In the genomic region with DNA sequence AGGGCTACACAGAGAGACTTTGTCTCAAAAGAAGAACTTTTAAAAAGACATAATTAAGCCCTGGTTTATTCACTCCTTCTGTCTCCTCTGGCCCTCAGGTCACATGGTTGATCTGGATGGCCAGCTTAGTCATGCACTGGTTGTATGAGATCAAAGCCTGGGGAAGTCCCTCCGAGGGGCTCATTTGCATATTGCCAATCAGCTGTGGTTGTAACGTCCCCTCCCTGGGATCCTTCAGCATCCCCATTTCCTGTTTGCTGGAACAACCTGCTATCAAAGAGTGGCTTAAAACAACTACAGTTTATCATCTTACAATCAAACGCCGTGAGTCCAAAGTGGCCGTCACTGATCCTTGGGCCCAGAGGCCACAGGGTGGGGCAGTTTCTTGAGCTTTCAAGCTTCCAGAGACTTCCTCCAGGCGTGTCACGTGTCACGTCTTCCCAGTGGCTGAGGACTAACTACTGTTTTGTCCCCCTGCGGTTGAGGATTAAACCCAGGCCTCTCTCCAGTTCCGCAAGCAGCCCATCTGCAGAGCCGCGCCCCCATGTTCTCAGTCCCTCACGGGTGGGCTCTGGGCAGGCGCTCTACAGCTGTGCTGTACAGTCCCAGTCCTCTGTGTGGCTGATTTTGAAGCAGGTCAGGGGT, we compare ENCODE assay signal across 9 mouse cellular contexts. TPM values are rescaled to one million over a fixed set of nuclear protein-coding genes. Genes with fewer than 3 reads are reported as not detected.
DNase-seq lines count a peak whose midpoint lies in the region; ATAC-seq and TF ChIP-seq lines count a peak whose summit lies in the region.
"Had no signal": no experiment of that assay in that cellular context is flagged by ENCODE, and none has a peak within 500 bp of the region (broad histone marks: within the 10 kb centered on the region; RNA-seq: fewer than 3 reads in every experiment).

No protein-coding gene starts in this region.

- H3K9me3 ChIP-seq in ES-E14 (ENCODE audit: control insufficient read depth, insufficient read depth, low read depth, low read length), result no peaks in the 10 kb centered on the region
- H3K9me3 ChIP-seq in intestine, embryonic 16.5 days (ENCODE audit: control insufficient read depth, low read length), result no peaks in the 10 kb centered on the region
- H3K9me3 ChIP-seq: heart, embryonic 13.5 days had no signal

- intact Hi-C loops in left cerebral cortex, adult 2 months (cut with DNase I), result no loop called here

- 38% methylated on average over 14 of the region's 14 CpGs for WGBS in intestine, embryonic 16.5 days

- no peak for TF ChIP-seq CTCF in left cerebral cortex, adult 2 months (IDR thresholded peaks at IDR 0.05)

- H3K4me2 ChIP-seq in intestine, embryonic 16.5 days (ENCODE audit: low read depth, low read length), result no peak overlapping the region
- H3K4me2 ChIP-seq: heart, embryonic 13.5 days had no signal

- no peak overlapping the region for H3K27ac ChIP-seq in ES-E14 (ENCODE audit: insufficient read depth, low read depth, low read length, poor library complexity, severe bottlenecking)
- H3K27ac ChIP-seq in intestine, embryonic 16.5 days (ENCODE audit: low read length), result peak overlapping the region; percentile 74
- H3K27ac ChIP-seq in left cerebral cortex, adult 2 months, result no peak overlapping the region
- H3K27ac ChIP-seq: heart, embryonic 13.5 days had no signal

- no peak overlapping the region for H3K4me3 ChIP-seq in ES-E14 (ENCODE audit: insufficient read depth in 1 of 2, low read depth in 1 of 2, low read length in 2 of 2, poor library complexity in 1 of 2, severe bottlenecking in 1 of 2)
- no peak overlapping the region for H3K4me3 ChIP-seq in intestine, embryonic 16.5 days (ENCODE audit: low read length)
- H3K4me3 ChIP-seq in left cerebral cortex, adult 2 months, result no peak overlapping the region
- H3K4me3 ChIP-seq: heart, embryonic 13.5 days had no signal

- in situ Hi-C loops in ES-E14 (cut with MboI; ENCODE audit: low sequenced_read_pairs in 2 of 2, unreplicated experiment in 2 of 2), result loop anchor here in 1 of 2 experiments (10.0 kb wide), 2 partner anchors 72 to 88 kb away; a partner anchor contains a TSS

- H3K27me3 ChIP-seq in intestine, embryonic 16.5 days (replicated peaks; ENCODE audit: control insufficient read depth, insufficient read depth, low read length), result no peaks in the 10 kb centered on the region
- H3K27me3 ChIP-seq: heart, embryonic 13.5 days had no signal

- H3K9ac ChIP-seq in ES-E14 (ENCODE audit: insufficient read depth, low read depth, low read length, poor library complexity, severe bottlenecking), result no peak overlapping the region
- H3K9ac ChIP-seq in intestine, embryonic 16.5 days (ENCODE audit: low read depth, low read length), result no peak overlapping the region; the same call in 1 of the 2 replicates
- H3K9ac ChIP-seq: heart, embryonic 13.5 days had no signal

- no peaks in the 10 kb centered on the region for H3K36me3 ChIP-seq in ES-E14 (ENCODE audit: control insufficient read depth, insufficient read depth, low read length, poor library complexity, severe bottlenecking)
- no peaks in the 10 kb centered on the region for H3K36me3 ChIP-seq in intestine, embryonic 16.5 days (ENCODE audit: control insufficient read depth, insufficient read depth, low read length)
- H3K36me3 ChIP-seq: heart, embryonic 13.5 days had no signal

- ATAC-seq in intestine, embryonic 16.5 days, result peak; percentile 88
- peak; percentile 80 for ATAC-seq in monocyte, adult 5-6 weeks (replicated peaks; ENCODE audit: insufficient number of reproducible peaks, low FRiP score, low TSS enrichment, poor library complexity, severe bottlenecking)
- ATAC-seq in erythroblast, adult 5-6 weeks (replicated peaks; ENCODE audit: low FRiP score, poor library complexity, severe bottlenecking), result no peak

- peak; percentile 1 for DNase-seq in embryo, embryonic 10.5 days (ENCODE audit: low spot score)
- no peak for DNase-seq in embryo, embryonic 11 days
- DNase-seq in ES-E14 (ENCODE audit: low read depth, low spot score), result peak; percentile 46
- no peak for DNase-seq in right cerebral cortex, postnatal 4 days
- DNase-seq in left cerebral cortex, adult 2 months (ENCODE audit: extremely low spot score in 1 of 2, low spot score in 2 of 2), result no peak

- peaks cover 0 to 9% of the 10 kb centered on the region in 2 experiments; a peak in 1 of 4 replicates for H3K4me1 ChIP-seq in ES-E14 (ENCODE audit: control insufficient read depth in 2 of 2, insufficient read depth in 2 of 2, low read length in 2 of 2, poor library complexity in 1 of 2)
- H3K4me1 ChIP-seq in intestine, embryonic 16.5 days (ENCODE audit: control insufficient read depth, insufficient read depth, low read length), result peaks cover 3% of the 10 kb centered on the region

TF ChIP-seq in ES-E14, 5 proteins besides CTCF, POLR2A, EP300 and RAD21:
- TF ChIP-seq HCFC1 (IDR thresholded peaks at IDR 0.05; ENCODE audit: borderline replicate concordance, insufficient read depth, low read length) (no peak), CHD2 (IDR thresholded peaks at IDR 0.05; ENCODE audit: low read depth, low read length) (no peak), MAFK (IDR thresholded peaks at IDR 0.05; ENCODE audit: insufficient read depth, low read depth, low read length) (no peak), ZNF384 (IDR thresholded peaks at IDR 0.05; ENCODE audit: low read depth, low read length) (no peak), ZC3H11A (IDR thresholded peaks at IDR 0.05; ENCODE audit: borderline replicate concordance, low read depth, low read length) (no peak)

RNA-seq across cellular contexts. Expression of a gene that starts 10.9 kb away (rescaled TPM):
- 0.85 and 0.94 TPM in 2 replicates for total RNA-seq in ES-E14 (2012; rRNA removed)
- not detected in 2 replicates for polyA plus RNA-seq in intestine, embryonic 16.5 days (2015; fragmentation: Nextera tagmentation; extraction: Ambion mirVana)
- 0.38 to 1.2 TPM (median 0.75 TPM) in 3 replicates for total RNA-seq in monocyte, adult 5-6 weeks (2017)
- total RNA-seq in left cerebral cortex, adult 2 months (2021), result not detected
- total RNA-seq in erythroblast, adult 5-6 weeks (2015; ENCODE audit: low replicate concordance), result not detected in 2 replicates
- 0.28 TPM in 1 of 2 replicates, not detected in the other for total RNA-seq in erythroblast, adult 5-6 weeks (2017; ENCODE audit: low replicate concordance)
- polyA plus RNA-seq: heart, embryonic 13.5 days had no signal

RNA-seq across cellular contexts. Expression of a gene that starts 15.8 kb away (rescaled TPM):
- 0.71 and 1.4 TPM in 2 replicates for total RNA-seq in ES-E14 (2012; rRNA removed)
- not detected in 2 replicates for polyA plus RNA-seq in intestine, embryonic 16.5 days (2015; fragmentation: Nextera tagmentation; extraction: Ambion mirVana)
- 0.39 TPM in 1 of 3 replicates, not detected in the others for total RNA-seq in monocyte, adult 5-6 weeks (2017)
- total RNA-seq in left cerebral cortex, adult 2 months (2021), result not detected
- total RNA-seq in erythroblast, adult 5-6 weeks (2015; ENCODE audit: low replicate concordance), result 0.38 TPM in 1 of 2 replicates, not detected in the other
- not detected in 2 replicates for total RNA-seq in erythroblast, adult 5-6 weeks (2017; ENCODE audit: low replicate concordance)

RNA-seq across cellular contexts. Expression of a gene that starts 25.1 kb away (rescaled TPM):
- total RNA-seq in ES-E14 (2012; rRNA removed), result 0.36 and 1.1 TPM in 2 replicates
- 0.13 and 0.27 TPM in 2 replicates for polyA plus RNA-seq in intestine, embryonic 16.5 days (2015; fragmentation: Nextera tagmentation; extraction: Ambion mirVana)
- total RNA-seq in monocyte, adult 5-6 weeks (2017), result not detected in 3 replicates
- total RNA-seq in left cerebral cortex, adult 2 months (2021), result 1 to 10 TPM; 1.7 to 2.2 TPM
- total RNA-seq in erythroblast, adult 5-6 weeks (2015; ENCODE audit: low replicate concordance), result not detected in 2 replicates
- not detected in 2 replicates for total RNA-seq in erythroblast, adult 5-6 weeks (2017; ENCODE audit: low replicate concordance)
- polyA plus RNA-seq: heart, embryonic 13.5 days had no signal

RNA-seq across cellular contexts. Expression of a gene that starts 44.1 kb away (rescaled TPM):
- total RNA-seq in ES-E14 (2012; rRNA removed), result 38.6 and 49.9 TPM in 2 replicates
- 13.9 and 16.5 TPM in 2 replicates for polyA plus RNA-seq in intestine, embryonic 16.5 days (2015; fragmentation: Nextera tagmentation; extraction: Ambion mirVana)
- 8.2 to 13.6 TPM (median 12.2 TPM) in 3 replicates for total RNA-seq in monocyte, adult 5-6 weeks (2017)
- 10 to 100 TPM; 14.6 to 14.8 TPM for total RNA-seq in left cerebral cortex, adult 2 months (2021)
- total RNA-seq in erythroblast, adult 5-6 weeks (2015; ENCODE audit: low replicate concordance), result 0.42 TPM in 1 of 2 replicates, not detected in the other
- total RNA-seq in erythroblast, adult 5-6 weeks (2017; ENCODE audit: low replicate concordance), result 1.9 TPM in 1 of 2 replicates, not detected in the other

RNA-seq across cellular contexts. Expression of a gene that starts 54.3 kb away (rescaled TPM):
- total RNA-seq in ES-E14 (2012; rRNA removed), result 14.3 and 28.8 TPM in 2 replicates
- polyA plus RNA-seq in intestine, embryonic 16.5 days (2015; fragmentation: Nextera tagmentation; extraction: Ambion mirVana), result 15.5 and 15.6 TPM in 2 replicates
- total RNA-seq in monocyte, adult 5-6 weeks (2017), result 13.7 to 16.6 TPM (median 13.9 TPM) in 3 replicates
- total RNA-seq in left cerebral cortex, adult 2 months (2021), result under 1 TPM; 0.56 to 0.77 TPM
- total RNA-seq in erythroblast, adult 5-6 weeks (2015; ENCODE audit: low replicate concordance), result 14.8 TPM in 1 of 2 replicates, not detected in the other
- 0.84 and 1.5 TPM in 2 replicates for total RNA-seq in erythroblast, adult 5-6 weeks (2017; ENCODE audit: low replicate concordance)

Comparison
In these comparisons a context has a peak if more than half of its experiments do, and no peak if none do; other contexts are left out.
1. DNase-seq: peak in embryo, embryonic 10.5 days (single experiment) and ES-E14 (single experiment); none in embryo, embryonic 11 days (single experiment), right cerebral cortex, postnatal 4 days (single experiment) and left cerebral cortex, adult 2 months (0 of 2).